Mouse (Mus musculus): ENCODE results near the gene Duxf3. TPM values are rescaled to one million over a fixed set of nuclear protein-coding genes. Genes with fewer than 3 reads are reported as not detected.

Duxf3 gene
- total and polyA plus RNA-seq, 3 experiments, result 0.17 TPM; not detected in 2

Other genes with a start within 250 kb of the Duxf3 start
- gene AW822073, start 7.7 kb downstream of the Duxf3 start, total RNA-seq (2012; rRNA removed), result not detected in 2 replicates
- not detected in 2 replicates for gene AW822073, start 7.7 kb downstream of the Duxf3 start, total RNA-seq (2014; rRNA removed)
- not detected in 2 replicates for gene AW822073, start 7.7 kb downstream of the Duxf3 start, polyA plus RNA-seq (2012; ENCODE audit: insufficient read length, low read depth)
- not detected in 2 replicates for gene Gm4981, start 4.0 kb upstream of the Duxf3 start, total RNA-seq (2012; rRNA removed)
- not detected in 2 replicates for gene Gm4981, start 4.0 kb upstream of the Duxf3 start, total RNA-seq (2014; rRNA removed)
- gene Gm4981, start 4.0 kb upstream of the Duxf3 start, polyA plus RNA-seq (2012; ENCODE audit: insufficient read length, low read depth), result not detected in 2 replicates
- 18.4 and 19.5 TPM in 2 replicates for gene Gcc2, start 22.8 kb upstream of the Duxf3 start, total RNA-seq (2012; rRNA removed)
- 19.3 and 19.6 TPM in 2 replicates for gene Gcc2, start 22.8 kb upstream of the Duxf3 start, total RNA-seq (2014; rRNA removed)
- 15.4 and 16.3 TPM in 2 replicates for gene Gcc2, start 22.8 kb upstream of the Duxf3 start, polyA plus RNA-seq (2012; ENCODE audit: insufficient read length, low read depth)
- 37.0 and 40.7 TPM in 2 replicates for gene Lims1, start 90.8 kb upstream of the Duxf3 start, total RNA-seq (2012; rRNA removed)
- 74.7 and 85.6 TPM in 2 replicates for gene Lims1, start 90.8 kb upstream of the Duxf3 start, total RNA-seq (2014; rRNA removed)
- 34.7 and 40.4 TPM in 2 replicates for gene Lims1, start 90.8 kb upstream of the Duxf3 start, polyA plus RNA-seq (2012; ENCODE audit: insufficient read length, low read depth)
- gene Ranbp2, start 214.2 kb upstream of the Duxf3 start, total RNA-seq (2012; rRNA removed), result 45.0 and 59.3 TPM in 2 replicates
- gene Ranbp2, start 214.2 kb upstream of the Duxf3 start, total RNA-seq (2014; rRNA removed), result 53.4 and 64.1 TPM in 2 replicates
- 49.5 and 56.3 TPM in 2 replicates for gene Ranbp2, start 214.2 kb upstream of the Duxf3 start, polyA plus RNA-seq (2012; ENCODE audit: insufficient read length, low read depth)